ENCODE assay signal across 16 mouse cellular contexts in genomic region chr11:16592766-16593165, GRCm38 (mm10).
"Had no signal": no experiment of that assay in that cellular context is flagged by ENCODE, and none has a peak within 500 bp of the region (broad histone marks: within the 10 kb centered on the region; RNA-seq: fewer than 3 reads in every experiment).

No protein-coding gene starts in this region.

- ATAC-seq: liver, postnatal 0 days; midbrain, embryonic 13.5 days; midbrain, embryonic 16.5 days had no signal

- H3K9me3 ChIP-seq: kidney, embryonic 15.5 days; limb, embryonic 12.5 days; limb, embryonic 15.5 days; lung, embryonic 15.5 days; midbrain, embryonic 13.5 days; neural tube, embryonic 13.5 days had no signal

- H3K36me3 ChIP-seq: kidney, embryonic 15.5 days; limb, embryonic 12.5 days; limb, embryonic 15.5 days; lung, embryonic 15.5 days; midbrain, embryonic 13.5 days; neural tube, embryonic 13.5 days had no signal

- H3K4me3 ChIP-seq: kidney, embryonic 15.5 days; limb, embryonic 12.5 days; limb, embryonic 15.5 days; lung, embryonic 15.5 days; midbrain, embryonic 13.5 days; myocyte; neural tube, embryonic 13.5 days had no signal

- H3K27me3 ChIP-seq: kidney, embryonic 15.5 days; limb, embryonic 12.5 days; limb, embryonic 15.5 days; lung, embryonic 15.5 days; midbrain, embryonic 13.5 days; neural tube, embryonic 13.5 days had no signal

- H3K9ac ChIP-seq: kidney, embryonic 15.5 days; limb, embryonic 12.5 days; limb, embryonic 15.5 days; liver, embryonic 14.5 days; liver, postnatal 0 days; lung, embryonic 15.5 days; midbrain, embryonic 13.5 days; neural tube, embryonic 13.5 days had no signal

- DNase-seq: kidney, postnatal 4 days; left cerebral cortex, postnatal 4 days; liver, postnatal 0 days; lung, postnatal 14 days; lung, postnatal 4 days; thymus, postnatal 25 days had no signal

- H3K4me2 ChIP-seq: limb, embryonic 12.5 days; limb, embryonic 15.5 days; liver, embryonic 11.5 days; midbrain, embryonic 13.5 days; neural tube, embryonic 13.5 days had no signal

- H3K27ac ChIP-seq: liver, embryonic 14.5 days; midbrain, embryonic 13.5 days had no signal
